Mouse (Mus musculus) 3134 (cell line): ENCODE results near the gene 2810004N23Rik.

Experiments
- DNase-seq: peaks from one replicate; pipeline ENCODE4 v3.0.0-alpha.2; 2011; ENCODE audit warnings: low spot score; ENCODE audit not compliant: insufficient read length; ENCODE audit errors: extremely low read depth

Gene 2810004N23Rik

DNA sequence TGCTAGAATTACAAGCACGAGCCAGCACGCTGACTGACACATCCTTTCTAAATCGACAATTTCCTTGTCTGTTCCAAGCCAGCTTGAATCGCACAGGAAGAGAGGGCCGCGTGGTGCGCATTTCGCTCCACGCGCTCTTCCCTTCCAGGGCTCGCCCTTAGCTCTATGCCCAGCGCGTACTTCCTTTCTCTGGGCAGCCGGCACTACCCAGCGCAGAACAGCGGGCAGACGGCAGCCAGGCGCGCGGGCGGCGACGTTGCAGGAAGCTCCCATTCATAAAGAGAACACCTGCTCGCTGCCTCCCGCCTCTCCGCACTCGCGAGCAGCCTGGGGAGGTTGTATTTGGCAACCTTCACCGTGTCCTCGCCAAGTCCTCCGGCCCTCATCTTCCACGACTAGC lies 70.7 kb downstream of the 2810004N23Rik start:
- no peak for DNase-seq

- DNase-seq: no peak
Measured at GRCm38 (mm10) chr8:124791751-124792150, 71.2 kb downstream of the 2810004N23Rik start.

DNA sequence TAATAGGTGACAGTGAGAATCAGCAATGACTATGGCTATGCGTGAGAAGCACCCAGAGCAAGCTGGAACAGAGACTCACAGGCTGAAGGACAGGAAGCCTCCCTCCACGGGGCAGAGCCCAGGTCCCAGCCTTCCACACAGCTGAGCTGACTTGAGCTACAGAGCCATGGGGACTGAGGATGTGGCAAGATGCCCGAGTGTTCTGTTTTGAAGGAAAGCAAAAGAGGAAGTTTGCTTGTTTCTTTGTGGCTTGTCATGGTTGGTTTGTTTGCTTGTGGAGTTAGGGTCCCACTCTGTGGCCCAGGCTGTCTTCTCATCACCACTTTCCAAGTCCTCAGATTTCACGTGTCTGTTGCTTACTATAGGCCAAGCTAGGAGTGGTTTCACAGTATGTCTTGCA lies 72.2 kb downstream of the 2810004N23Rik start:
- no peak for DNase-seq
